Mouse (Mus musculus): ENCODE results near the gene Lef1.

- no peak for TF ChIP-seq POLR2A (IDR thresholded peaks at IDR 0.05; ENCODE audit: insufficient read length, low read depth)
- no peak for TF ChIP-seq CEBPB (IDR thresholded peaks at IDR 0.05; ENCODE audit: insufficient read depth, poor library complexity, severe bottlenecking)
- TF ChIP-seq MAX (IDR thresholded peaks at IDR 0.05; ENCODE audit: low read depth) = no peak
- TF ChIP-seq REST (IDR thresholded peaks at IDR 0.05; ENCODE audit: insufficient read depth, insufficient read length) = no peak
- no peak for TF ChIP-seq USF1 (IDR thresholded peaks at IDR 0.05; ENCODE audit: low read depth)
- no peak for TF ChIP-seq POLR2AphosphoS2 (IDR thresholded peaks at IDR 0.05; ENCODE audit: insufficient read length, low read depth)
- TF ChIP-seq MYOD1 (IDR thresholded peaks at IDR 0.05; ENCODE audit: control insufficient read depth in 1 of 3, insufficient read length in 2 of 3, low read depth in 2 of 3) = no peak
- no peak for TF ChIP-seq E2F4 (IDR thresholded peaks at IDR 0.05; ENCODE audit: insufficient read depth)
- no peak for TF ChIP-seq SRF (IDR thresholded peaks at IDR 0.05; ENCODE audit: control insufficient read depth, insufficient read length, low read depth)
Observed at GRCm38 (mm10) chr3:131248444-131248843, 138.2 kb downstream of the Lef1 start.
